Mouse (Mus musculus): ENCODE measurements around the gene Aunip. TPM values are rescaled to one million over a fixed set of nuclear protein-coding genes. Genes with fewer than 3 reads are reported as not detected.

Gene Aunip
- polyA plus RNA-seq, 1 experiment from 2014 or later, result 10.0 TPM

Small RNA genes within 50 kb of the gene (microRNA-seq; reads per million reads assigned to microRNA genes)
- gene Gm23634 (not detected), gene Mir6403 (not detected)

Other genes with a start within 250 kb of the Aunip start
- 13.0 and 13.9 TPM in 2 replicates for gene Pdik1l, start 223.1 kb upstream of the Aunip start, polyA plus RNA-seq (2015; fragmentation: Nextera tagmentation; extraction: Ambion mirVana)
- gene Trim63, start 195.9 kb upstream of the Aunip start, polyA plus RNA-seq (2015; fragmentation: Nextera tagmentation; extraction: Ambion mirVana), result 175 and 177 TPM in 2 replicates
- 0.21 and 0.42 TPM in 2 replicates for gene Slc30a2, start 167.8 kb upstream of the Aunip start, polyA plus RNA-seq (2015; fragmentation: Nextera tagmentation; extraction: Ambion mirVana)
- 2.6 and 2.8 TPM in 2 replicates for gene Extl1, start 127.1 kb upstream of the Aunip start, polyA plus RNA-seq (2015; fragmentation: Nextera tagmentation; extraction: Ambion mirVana)
- 9.6 and 10.5 TPM in 2 replicates for gene Pafah2, start 114.7 kb upstream of the Aunip start, polyA plus RNA-seq (2015; fragmentation: Nextera tagmentation; extraction: Ambion mirVana)
- 936 and 979 TPM in 2 replicates for gene Stmn1, start 42.7 kb upstream of the Aunip start, polyA plus RNA-seq (2015; fragmentation: Nextera tagmentation; extraction: Ambion mirVana)
- 12.4 and 13.2 TPM in 2 replicates for gene Paqr7, start 14.3 kb upstream of the Aunip start, polyA plus RNA-seq (2015; fragmentation: Nextera tagmentation; extraction: Ambion mirVana)
- 165 and 167 TPM in 2 replicates for gene Mtfr1l, start 24.4 kb downstream of the Aunip start, polyA plus RNA-seq (2015; fragmentation: Nextera tagmentation; extraction: Ambion mirVana)
- gene Selenon, start 41.2 kb downstream of the Aunip start, polyA plus RNA-seq (2015; fragmentation: Nextera tagmentation; extraction: Ambion mirVana), result 5.4 and 7.9 TPM in 2 replicates
- gene Man1c1, start 193.3 kb downstream of the Aunip start, polyA plus RNA-seq (2015; fragmentation: Nextera tagmentation; extraction: Ambion mirVana), result 4.4 and 5.1 TPM in 2 replicates

Data from heart, embryonic 16.5 days (tissue).